Mouse (Mus musculus) MEL (cell line): ENCODE results near the gene Padi4.

ENCODE experiments used
- BHLHE40 ChIP-seq: IDR thresholded peaks from 2 replicates; pipeline ENCODE4 v1.6.1; 2012; ENCODE audit warnings: low read depth, mild to moderate bottlenecking, inconsistent platforms, low read length, improper control_type of control experiment, borderline replicate concordance
- CTCF ChIP-seq, 3 experiments: IDR thresholded peaks in 2 of 3; conservative IDR thresholded peaks in 1 of 3; 2 replicates each; pipeline ENCODE4 v1.5.1; 2011 to 2012; ENCODE audit warnings: low read length in 3 of 3, low read depth in 2 of 3, mild to moderate bottlenecking in 2 of 3, improper control_type of control experiment in 1 of 3, inconsistent platforms in 1 of 3, mixed read lengths in 1 of 3, moderate library complexity in 1 of 3; ENCODE audit not compliant: control insufficient read depth in 1 of 3, insufficient read depth in 1 of 3, poor library complexity in 1 of 3, severe bottlenecking in 1 of 3
- GATA1 ChIP-seq: IDR thresholded peaks from 2 replicates; pipeline ENCODE4 v1.6.1; 2011; ENCODE audit warnings: low read depth, low read length, improper control_type of control experiment
- POLR2A ChIP-seq, 2 experiments: IDR thresholded peaks; 2 replicates each; pipeline ENCODE4 v1.6.1; 2011 to 2012; ENCODE audit warnings: low read length in 2 of 2, mild to moderate bottlenecking in 2 of 2, control low read depth in 1 of 2, improper control_type of control experiment in 1 of 2, low read depth in 1 of 2, moderate library complexity in 1 of 2; ENCODE audit not compliant: control insufficient read depth in 1 of 2, insufficient read depth in 1 of 2, poor library complexity in 1 of 2
- POLR2AphosphoS2 ChIP-seq: IDR thresholded peaks from 2 replicates; pipeline ENCODE4 v1.6.1; 2011; ENCODE audit warnings: low read length, improper control_type of control experiment
- TCF12 ChIP-seq: IDR thresholded peaks from 2 replicates; pipeline ENCODE4 v1.6.1; 2014; ENCODE audit warnings: low read depth, mild to moderate bottlenecking, inconsistent platforms, low read length, improper control_type of control experiment, moderate library complexity
- ZC3H11A ChIP-seq: IDR thresholded peaks from 2 replicates; pipeline ENCODE4 v1.6.1; 2012; ENCODE audit warnings: low read depth, mild to moderate bottlenecking, inconsistent platforms, low read length, improper control_type of control experiment
- ZMIZ1 ChIP-seq: IDR thresholded peaks from 2 replicates; pipeline ENCODE4 v1.6.1; 2012; ENCODE audit warnings: low read depth, mild to moderate bottlenecking, inconsistent platforms, low read length, improper control_type of control experiment, moderate library complexity

DNA sequence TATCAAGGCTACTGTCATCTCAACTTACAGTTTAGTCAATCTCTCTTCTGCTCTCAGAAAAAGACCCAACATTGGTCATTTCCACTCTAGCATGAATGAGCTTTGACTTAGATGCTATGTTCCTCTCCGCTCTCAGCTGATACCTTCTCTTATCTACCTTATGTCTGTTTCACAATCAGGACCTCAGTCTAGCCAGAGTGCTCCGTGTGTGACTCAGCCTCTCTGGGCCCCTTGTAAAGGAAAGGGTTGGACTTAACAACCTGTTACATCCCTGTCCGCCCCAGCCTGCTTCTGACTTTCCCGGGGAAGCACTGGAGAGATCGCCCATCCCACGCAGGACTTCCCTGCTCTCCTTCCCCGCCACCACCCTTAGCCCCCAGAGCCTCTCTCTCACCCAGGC lies 18.5 kb upstream of the Padi4 start:
- TF ChIP-seq POLR2AphosphoS2: no peak
- TF ChIP-seq CTCF (IDR thresholded peaks at IDR 0.05 in 2 of 3, conservative IDR thresholded peaks at IDR 0.05 in 1 of 3; ENCODE audit: control insufficient read depth in 1 of 3, insufficient read depth in 1 of 3, low read depth in 2 of 3, low read length in 3 of 3, poor library complexity in 1 of 3, severe bottlenecking in 1 of 3): no peak
- no peak for TF ChIP-seq POLR2A (IDR thresholded peaks at IDR 0.05; ENCODE audit: control insufficient read depth in 1 of 2, insufficient read depth in 1 of 2, low read depth in 1 of 2, low read length in 2 of 2, poor library complexity in 1 of 2)
- no peak for TF ChIP-seq BHLHE40
- no peak for TF ChIP-seq ZC3H11A
- TF ChIP-seq GATA1: no peak
- TF ChIP-seq ZMIZ1: no peak
- no peak for TF ChIP-seq TCF12
